Mouse (Mus musculus): Measurements from ENCODE around the gene Sh2b1.

Sh2b1 gene

GRCm38 (mm10) chr7:126421756-126422155 is 53.5 kb downstream of the Sh2b1 start:
- DNase-seq (ENCODE audit: extremely low spot score, low read depth, low spot score) = no peak

DNA sequence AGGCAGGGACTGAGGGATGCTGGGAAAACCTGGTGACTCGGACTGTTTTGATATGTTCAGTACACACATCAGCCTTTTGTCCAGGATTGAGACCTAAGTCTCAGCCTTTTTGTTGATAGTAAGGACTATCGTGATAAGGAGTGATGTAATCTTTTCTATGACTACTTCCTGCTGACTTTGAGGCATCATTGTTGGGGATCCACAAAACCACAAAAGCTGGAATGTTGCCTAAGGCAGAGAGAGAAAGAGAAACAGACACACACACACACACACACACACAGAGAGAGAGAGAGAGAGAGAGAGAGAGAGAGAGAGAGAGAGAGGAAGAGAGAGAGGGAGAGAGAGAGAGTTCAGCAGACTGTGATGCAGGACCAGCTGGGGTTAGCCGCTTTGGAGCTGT is 56.7 kb downstream of the Sh2b1 start:
- DNase-seq (ENCODE audit: extremely low spot score, low read depth, low spot score) = no peak

DNA sequence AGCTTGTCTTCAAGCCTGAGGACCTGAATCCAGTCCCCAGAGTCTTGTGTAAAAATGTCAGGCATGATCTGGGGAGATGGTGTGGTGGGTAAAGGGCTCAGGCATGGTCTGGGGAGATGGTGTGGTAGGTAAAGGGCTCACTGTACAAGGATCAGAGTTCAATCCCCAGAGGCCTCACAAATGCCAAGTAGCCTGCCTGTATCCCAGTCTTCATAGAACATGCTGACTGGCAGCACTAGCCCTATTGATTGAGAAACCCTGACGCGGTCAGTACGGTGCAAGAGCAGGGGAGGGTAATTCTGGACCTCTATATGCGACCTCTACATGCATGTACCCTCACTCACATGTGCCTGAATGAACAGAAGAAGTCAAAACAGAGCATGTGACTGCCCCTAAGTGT is 57.6 kb downstream of the Sh2b1 start:
- DNase-seq (ENCODE audit: extremely low spot score, low read depth, low spot score) = no peak

DNA sequence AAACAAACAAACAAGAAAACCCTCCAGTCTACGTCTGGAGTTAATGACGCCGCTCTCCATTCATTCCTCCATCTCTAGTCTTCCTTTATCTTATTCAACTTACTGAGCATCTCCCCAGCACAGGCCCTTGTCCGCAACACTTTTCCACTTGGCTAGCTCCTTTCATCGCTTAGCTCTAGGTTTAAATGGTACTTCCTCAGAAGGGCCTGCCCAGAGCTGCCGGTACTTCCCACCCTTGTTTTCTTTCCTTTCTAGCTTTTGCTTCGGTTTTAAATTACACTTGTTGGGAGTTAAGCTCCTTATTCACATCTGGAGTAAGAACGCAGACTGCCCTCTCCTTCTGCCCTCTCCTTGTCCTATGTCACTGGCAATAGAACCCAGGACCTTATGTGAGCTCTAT is 58.2 kb downstream of the Sh2b1 start:
- DNase-seq (ENCODE audit: extremely low spot score, low read depth, low spot score) = no peak
